Mouse (Mus musculus): ENCODE data around the gene Dusp18. TPM values are rescaled to one million over a fixed set of nuclear protein-coding genes. Genes with fewer than 3 reads are reported as not detected.
A peak's percentile ranks its signal among the peaks of the same experiment; 100 is the strongest.

Gene Dusp18
- polyA plus RNA-seq, 1 experiment = 2.4 TPM

- H3K27ac ChIP-seq (ENCODE audit: control insufficient read depth, insufficient read depth, low read length) = no peak within 1 kb of the TSS
- TF ChIP-seq POLR2A (IDR thresholded peaks at IDR 0.05; ENCODE audit: control insufficient read depth, extremely low read depth, insufficient read depth, low read length, poor library complexity) (no peak), CTCF (IDR thresholded peaks at IDR 0.05; ENCODE audit: borderline replicate concordance, control insufficient read depth, extremely low read depth, insufficient read depth, low read length, poor library complexity) (no peak)
- no peaks in the 10 kb centered on the region for H3K27me3 ChIP-seq (ENCODE audit: control insufficient read depth, insufficient read depth, low read length)
- 1% methylated on average over 20 of the region's 26 CpGs for WGBS
- no peaks in the 10 kb centered on the region for H3K36me3 ChIP-seq (ENCODE audit: control insufficient read depth, insufficient read depth, low read length)
- DNase-seq = peak; percentile 73
- peaks cover 6% of the 10 kb centered on the region for H3K4me1 ChIP-seq (replicated peaks; ENCODE audit: control insufficient read depth, insufficient read depth, low read length)
- H3K4me3 ChIP-seq (ENCODE audit: control insufficient read depth, insufficient read depth, low read length) = peak within 1 kb of the TSS; percentile 37
Measured at GRCm38 (mm10) chr11:3931511-3932211, 36.6 kb downstream of the Dusp18 start, which contains the start of gene Tcn2. Tcn2 (minus strand) TSS chr11:3932159.

- DNase-seq = no peak
- no peaks in the 10 kb centered on the region for H3K36me3 ChIP-seq (ENCODE audit: control insufficient read depth, insufficient read depth, low read length)
- H3K27me3 ChIP-seq (ENCODE audit: control insufficient read depth, insufficient read depth, low read length) = no peaks in the 10 kb centered on the region
- no peak overlapping the region for H3K27ac ChIP-seq (ENCODE audit: control insufficient read depth, insufficient read depth, low read length)
- H3K4me3 ChIP-seq (ENCODE audit: control insufficient read depth, insufficient read depth, low read length) = no peak overlapping the region
- TF ChIP-seq POLR2A (IDR thresholded peaks at IDR 0.05; ENCODE audit: control insufficient read depth, extremely low read depth, insufficient read depth, low read length, poor library complexity) (no peak), CTCF (IDR thresholded peaks at IDR 0.05; ENCODE audit: borderline replicate concordance, control insufficient read depth, extremely low read depth, insufficient read depth, low read length, poor library complexity) (no peak)
- H3K4me1 ChIP-seq (replicated peaks; ENCODE audit: control insufficient read depth, insufficient read depth, low read length) = peaks cover 6% of the 10 kb centered on the region
- WGBS = 94% methylated on average over 9 of the region's 9 CpGs
Measured at GRCm38 (mm10) chr11:3933756-3934285, 38.8 kb downstream of the Dusp18 start.

GRCm38 (mm10) chr11:3935135-3935534, 40.1 kb downstream of the Dusp18 start:
- WGBS = 82% methylated on average over 4 of the region's 4 CpGs
- no peak overlapping the region for H3K27ac ChIP-seq (ENCODE audit: control insufficient read depth, insufficient read depth, low read length)

GRCm38 (mm10) chr11:3936318-3936717, 41.3 kb downstream of the Dusp18 start:
- peaks cover 5% of the 10 kb centered on the region for H3K4me1 ChIP-seq (replicated peaks; ENCODE audit: control insufficient read depth, insufficient read depth, low read length)
- no peak for DNase-seq
- no peaks in the 10 kb centered on the region for H3K36me3 ChIP-seq (ENCODE audit: control insufficient read depth, insufficient read depth, low read length)
- 98% methylated on average over 3 of the region's 3 CpGs for WGBS
- no peak overlapping the region for H3K4me3 ChIP-seq (ENCODE audit: control insufficient read depth, insufficient read depth, low read length)
- no peak for TF ChIP-seq POLR2A (IDR thresholded peaks at IDR 0.05; ENCODE audit: control insufficient read depth, extremely low read depth, insufficient read depth, low read length, poor library complexity)
- no peak for TF ChIP-seq CTCF (IDR thresholded peaks at IDR 0.05; ENCODE audit: borderline replicate concordance, control insufficient read depth, extremely low read depth, insufficient read depth, low read length, poor library complexity)
- no peak overlapping the region for H3K27ac ChIP-seq (ENCODE audit: control insufficient read depth, insufficient read depth, low read length)
- no peaks in the 10 kb centered on the region for H3K27me3 ChIP-seq (ENCODE audit: control insufficient read depth, insufficient read depth, low read length)

More at GRCm38 (mm10) chr11:3935135-3935534, 40.1 kb downstream of the Dusp18 start:
- Histone ChIP-seq H3K27me3 (ENCODE audit: control insufficient read depth, insufficient read depth, low read length) (no peaks in the 10 kb centered on the region), H3K4me3 (ENCODE audit: control insufficient read depth, insufficient read depth, low read length) (no peak overlapping the region), H3K4me1 (replicated peaks; ENCODE audit: control insufficient read depth, insufficient read depth, low read length) (peaks cover 6% of the 10 kb centered on the region), H3K36me3 (ENCODE audit: control insufficient read depth, insufficient read depth, low read length) (no peaks in the 10 kb centered on the region)
- TF ChIP-seq CTCF (IDR thresholded peaks at IDR 0.05; ENCODE audit: borderline replicate concordance, control insufficient read depth, extremely low read depth, insufficient read depth, low read length, poor library complexity) = no peak
- TF ChIP-seq POLR2A (IDR thresholded peaks at IDR 0.05; ENCODE audit: control insufficient read depth, extremely low read depth, insufficient read depth, low read length, poor library complexity) = no peak
- DNase-seq = no peak

GRCm38 (mm10) chr11:3937321-3937874, 42.4 kb downstream of the Dusp18 start:
- H3K27ac ChIP-seq (ENCODE audit: control insufficient read depth, insufficient read depth, low read length) = no peak overlapping the region
- TF ChIP-seq CTCF (IDR thresholded peaks at IDR 0.05; ENCODE audit: borderline replicate concordance, control insufficient read depth, extremely low read depth, insufficient read depth, low read length, poor library complexity) (no peak), POLR2A (IDR thresholded peaks at IDR 0.05; ENCODE audit: control insufficient read depth, extremely low read depth, insufficient read depth, low read length, poor library complexity) (no peak)
- H3K36me3 ChIP-seq (ENCODE audit: control insufficient read depth, insufficient read depth, low read length) = no peaks in the 10 kb centered on the region
- no peaks in the 10 kb centered on the region for H3K4me1 ChIP-seq (replicated peaks; ENCODE audit: control insufficient read depth, insufficient read depth, low read length)
- WGBS = 90% methylated on average over 13 of the region's 13 CpGs
- H3K4me3 ChIP-seq (ENCODE audit: control insufficient read depth, insufficient read depth, low read length) = no peak overlapping the region
- DNase-seq = no peak
- H3K27me3 ChIP-seq (ENCODE audit: control insufficient read depth, insufficient read depth, low read length) = no peaks in the 10 kb centered on the region

GRCm38 (mm10) chr11:3941371-3941770, 46.3 kb downstream of the Dusp18 start:
- no peak overlapping the region for H3K4me3 ChIP-seq (ENCODE audit: control insufficient read depth, insufficient read depth, low read length)
- peaks cover 2% of the 10 kb centered on the region; the same call in 1 of the 2 replicates for H3K27me3 ChIP-seq (ENCODE audit: control insufficient read depth, insufficient read depth, low read length)
- DNase-seq = no peak
- WGBS = 97% methylated on average over 7 of the region's 7 CpGs
- no peaks in the 10 kb centered on the region for H3K4me1 ChIP-seq (replicated peaks; ENCODE audit: control insufficient read depth, insufficient read depth, low read length)
- no peaks in the 10 kb centered on the region for H3K36me3 ChIP-seq (ENCODE audit: control insufficient read depth, insufficient read depth, low read length)
- no peak for TF ChIP-seq CTCF (IDR thresholded peaks at IDR 0.05; ENCODE audit: borderline replicate concordance, control insufficient read depth, extremely low read depth, insufficient read depth, low read length, poor library complexity)
- TF ChIP-seq POLR2A (IDR thresholded peaks at IDR 0.05; ENCODE audit: control insufficient read depth, extremely low read depth, insufficient read depth, low read length, poor library complexity) = no peak
- no peak overlapping the region for H3K27ac ChIP-seq (ENCODE audit: control insufficient read depth, insufficient read depth, low read length)

All from thymus, adult 2 months (tissue).